Mouse (Mus musculus): ENCODE measurements at regions not wholly inside any gene's neighbourhood (a gene's known extent, or its start where the extent isn't known, plus 50 kb on each side); places are given as distances from the start of the nearest gene placed in this dataset.

- TF ChIP-seq CTCF (IDR thresholded peaks at IDR 0.05; ENCODE audit: borderline replicate concordance, extremely low read depth, insufficient read depth, insufficient read length) = no peak
- TF ChIP-seq POLR2A (IDR thresholded peaks at IDR 0.05; ENCODE audit: borderline replicate concordance, extremely low read depth, insufficient read depth, insufficient read length, poor library complexity, severe bottlenecking) = no peak
Measured at GRCm38 (mm10) chr14:61980581-61980980, 311.8 kb upstream of the Rnaseh2b start.

All from brain, embryonic 14.5 days (tissue).